Mouse (Mus musculus): ENCODE data around the gene Snrpa. TPM values are rescaled to one million over a fixed set of nuclear protein-coding genes. Genes with fewer than 3 reads are reported as not detected.

Snrpa gene
- polyA plus RNA-seq, 1 experiment from 2014 or later: 82.7 TPM

DNA sequence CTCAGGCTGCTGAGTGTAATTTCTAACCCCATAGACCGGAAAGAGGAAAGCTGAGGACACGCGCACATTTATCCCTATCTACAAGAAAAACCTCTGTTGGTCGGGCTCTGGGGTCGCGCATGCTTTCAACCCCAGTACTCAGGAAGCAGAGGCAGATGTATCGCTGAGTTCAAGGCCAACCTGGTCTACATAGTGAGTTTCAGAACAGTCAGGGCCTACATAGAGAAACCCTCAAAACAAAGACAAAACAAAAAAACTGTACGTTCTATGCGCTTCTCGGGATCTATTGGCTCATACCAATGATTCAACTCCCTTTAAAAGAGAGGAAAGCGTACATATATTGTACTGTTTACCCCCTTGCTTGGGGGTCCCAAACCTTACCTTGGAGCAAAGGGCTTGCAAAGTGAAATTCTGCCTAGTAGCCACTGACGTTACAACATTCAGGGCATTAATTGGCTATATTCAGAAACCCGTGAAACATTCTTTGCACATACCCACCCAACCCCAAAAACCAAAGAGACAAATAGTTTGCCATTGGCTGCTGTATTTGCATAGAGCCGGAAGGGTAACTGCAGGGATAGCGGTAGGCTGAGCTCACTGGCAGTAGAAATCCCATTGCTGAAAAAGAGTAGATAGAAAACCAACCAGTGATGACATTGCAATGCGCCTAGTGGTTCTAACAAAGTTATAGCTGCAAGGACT is 16.7 kb downstream of the Snrpa start:
- no peak for TF ChIP-seq CTCF (IDR thresholded peaks at IDR 0.05; ENCODE audit: low read depth)
- no peak for TF ChIP-seq EP300 (optimal IDR thresholded peaks at IDR 0.05)
- H3K9me3 ChIP-seq (ENCODE audit: control insufficient read depth, low read length): no peaks in the 10 kb centered on the region

DNA sequence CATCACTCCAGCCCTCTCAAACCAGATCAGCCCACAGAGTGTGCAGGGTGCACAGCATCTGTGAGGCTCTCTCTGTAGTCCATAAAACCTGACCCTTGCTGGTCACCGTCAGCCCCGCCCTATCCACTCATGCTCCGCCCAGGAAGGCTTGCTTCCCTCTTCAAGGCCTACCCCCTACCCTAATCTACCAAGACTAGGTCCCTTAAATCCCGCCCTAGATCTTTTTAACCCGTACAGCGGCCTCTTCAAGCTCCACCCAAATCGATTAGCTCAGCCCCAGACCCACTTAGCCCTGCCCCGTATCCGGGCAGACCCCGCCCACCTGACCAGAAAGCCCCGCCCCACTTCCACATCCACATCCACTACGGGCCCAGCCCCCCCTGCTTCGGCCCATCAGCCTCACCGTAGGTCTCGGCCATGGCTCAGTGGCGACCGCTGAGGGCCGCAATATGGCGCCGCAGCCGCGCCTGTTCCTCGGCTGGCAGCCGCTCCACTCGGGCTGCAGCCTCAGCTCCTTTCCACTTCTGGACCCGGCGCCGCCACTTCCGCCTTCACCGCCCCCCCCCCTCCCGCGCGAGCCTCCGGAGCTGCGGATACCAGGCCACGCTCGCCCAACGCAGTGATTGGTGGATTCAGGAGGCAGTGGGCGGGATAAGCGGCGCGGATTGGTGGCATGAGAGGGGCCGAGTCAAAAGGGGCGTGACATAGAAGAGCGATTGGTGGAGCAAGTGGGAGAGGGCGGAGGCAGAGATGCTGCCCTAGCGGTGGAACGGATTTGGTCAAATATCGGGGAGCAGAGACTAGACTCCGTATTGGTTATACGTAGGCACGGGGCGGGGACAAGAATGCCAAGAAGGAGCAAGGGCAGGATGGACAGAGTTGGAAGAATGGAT is 17.5 kb downstream of the Snrpa start, which contains the start of gene Rab4b:
Gene Rab4b (minus strand): TSS at position 573 of the 893 bp plus-strand sequence.
- ATAC-seq (ENCODE audit: low FRiP score, low TSS enrichment) (peak; percentile 98), DNase-seq (ENCODE audit: low spot score) (peak; percentile 100)
- under 1% methylated on average over 50 of the region's 53 CpGs for WGBS
- Histone ChIP-seq H3K27ac (replicated peaks) (peak within 1 kb of the TSS; percentile 93), H3K4me2 (replicated peaks; ENCODE audit: low read depth) (peak within 1 kb of the TSS; percentile 55), H3K36me3 (ENCODE audit: control insufficient read depth, insufficient read depth, low read length) (peaks cover 4% of the 10 kb centered on the region; the same call in 1 of the 2 replicates), H3K9me3 (ENCODE audit: control insufficient read depth, low read length) (no peaks in the 10 kb centered on the region), H3K4me3 (ENCODE audit: low read depth, low read length) (peak within 1 kb of the TSS; percentile 72), H3K4me1 (replicated peaks; ENCODE audit: control insufficient read depth, insufficient read depth) (no peaks in the 10 kb centered on the region; the same call in 1 of the 2 replicates), H3K9ac (ENCODE audit: low read length) (peak within 1 kb of the TSS; percentile 68), H3K27me3 (ENCODE audit: control insufficient read depth, insufficient read depth, low read length) (no peaks in the 10 kb centered on the region)
- TF ChIP-seq EP300 (optimal IDR thresholded peaks at IDR 0.05): peak; percentile 50
- peak; percentile 79 for TF ChIP-seq CTCF (IDR thresholded peaks at IDR 0.05; ENCODE audit: low read depth)

More for the DNA sequence above, 16.7 kb downstream of the Snrpa start:
- H3K4me1 ChIP-seq (replicated peaks; ENCODE audit: control insufficient read depth, insufficient read depth): no peaks in the 10 kb centered on the region; the same call in 1 of the 2 replicates
- ATAC-seq (ENCODE audit: low FRiP score, low TSS enrichment) (no peak), DNase-seq (ENCODE audit: low spot score) (no peak)
- peak overlapping the region; percentile 52 for H3K4me2 ChIP-seq (replicated peaks; ENCODE audit: low read depth)
- peak overlapping the region; percentile 67 for H3K27ac ChIP-seq (replicated peaks)
- peak overlapping the region; percentile 72 for H3K4me3 ChIP-seq (ENCODE audit: low read depth, low read length)
- no peaks in the 10 kb centered on the region for H3K27me3 ChIP-seq (ENCODE audit: control insufficient read depth, insufficient read depth, low read length)
- 0 out of 2 replicates have a peak overlapping the region, but pooled peaks have one; percentile 9 for H3K9ac ChIP-seq (ENCODE audit: low read length)
- H3K36me3 ChIP-seq (ENCODE audit: control insufficient read depth, insufficient read depth, low read length): no peaks in the 10 kb centered on the region; the same call in none of the 2 replicates
- 41% methylated on average over 16 of the region's 16 CpGs for WGBS

DNA sequence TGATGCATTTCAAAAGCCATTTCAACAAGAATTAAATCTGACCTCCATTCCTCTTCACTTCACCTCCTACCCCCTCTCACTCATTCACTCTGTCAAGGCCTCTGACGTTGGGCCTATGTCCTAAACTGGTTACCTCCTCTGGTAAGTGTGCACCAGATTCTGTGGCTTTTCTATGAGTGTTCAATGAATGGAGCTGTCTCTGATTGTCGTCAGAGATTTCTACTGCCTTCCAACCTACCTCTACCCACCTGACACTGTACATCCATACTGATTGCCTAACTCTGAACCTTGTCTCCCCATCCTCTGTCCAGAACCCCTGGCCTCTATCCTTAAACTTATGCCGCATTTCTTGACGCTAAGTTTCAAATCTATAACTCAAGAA is 18.1 kb downstream of the Snrpa start:
- 0 out of 2 replicates have a peak, but pooled peaks have one; percentile 1 for ATAC-seq (ENCODE audit: low FRiP score, low TSS enrichment)
- Histone ChIP-seq H3K4me1 (replicated peaks; ENCODE audit: control insufficient read depth, insufficient read depth) (no peaks in the 10 kb centered on the region; the same call in 1 of the 2 replicates), H3K4me3 (ENCODE audit: low read depth, low read length) (peak overlapping the region; percentile 72), H3K9me3 (ENCODE audit: control insufficient read depth, low read length) (no peaks in the 10 kb centered on the region), H3K4me2 (replicated peaks; ENCODE audit: low read depth) (peak overlapping the region; percentile 55), H3K36me3 (ENCODE audit: control insufficient read depth, insufficient read depth, low read length) (peaks cover 6% of the 10 kb centered on the region; the same call in 1 of the 2 replicates), H3K27me3 (ENCODE audit: control insufficient read depth, insufficient read depth, low read length) (no peaks in the 10 kb centered on the region), H3K27ac (replicated peaks) (peak overlapping the region; percentile 93), H3K9ac (ENCODE audit: low read length) (peak overlapping the region; percentile 68)
- TF ChIP-seq CTCF (IDR thresholded peaks at IDR 0.05; ENCODE audit: low read depth): no peak
- no peak for TF ChIP-seq EP300 (optimal IDR thresholded peaks at IDR 0.05)
- DNase-seq (ENCODE audit: low spot score): no peak
- WGBS: 15% methylated on average over 4 of the region's 4 CpGs

DNA sequence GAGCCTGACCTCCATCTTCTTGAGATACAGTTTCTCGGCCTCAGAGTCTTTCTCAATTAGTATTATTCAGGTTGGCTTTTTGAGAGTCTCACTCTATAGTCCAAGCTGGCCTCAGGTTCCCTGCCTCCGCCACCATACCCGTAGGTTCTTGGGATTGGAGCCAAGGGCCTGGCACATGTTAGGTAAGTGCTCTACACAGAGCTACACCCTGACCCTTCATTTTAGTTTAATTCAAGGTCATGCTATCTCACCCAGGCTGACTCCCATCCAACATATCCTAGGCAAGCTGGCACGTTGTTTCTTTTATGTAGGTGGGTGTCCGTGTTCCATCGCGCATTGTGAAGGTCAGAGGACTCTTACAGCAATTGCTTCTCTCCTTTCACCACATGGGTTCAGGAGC is 21.2 kb downstream of the Snrpa start:
- ATAC-seq (ENCODE audit: low FRiP score, low TSS enrichment) (no peak), DNase-seq (ENCODE audit: low spot score) (no peak)
- H3K4me3 ChIP-seq (ENCODE audit: low read depth, low read length): no peak overlapping the region
- 90% methylated on average over 7 of the region's 7 CpGs for WGBS
- no peak overlapping the region for H3K9ac ChIP-seq (ENCODE audit: low read length)
- H3K4me2 ChIP-seq (replicated peaks; ENCODE audit: low read depth): no peak overlapping the region
- H3K36me3 ChIP-seq (ENCODE audit: control insufficient read depth, insufficient read depth, low read length): peaks cover 10% of the 10 kb centered on the region; the same call in 1 of the 2 replicates
- no peaks in the 10 kb centered on the region; the same call in 1 of the 2 replicates for H3K4me1 ChIP-seq (replicated peaks; ENCODE audit: control insufficient read depth, insufficient read depth)
- H3K27me3 ChIP-seq (ENCODE audit: control insufficient read depth, insufficient read depth, low read length): no peaks in the 10 kb centered on the region
- TF ChIP-seq CTCF (IDR thresholded peaks at IDR 0.05; ENCODE audit: low read depth): no peak
- no peak for TF ChIP-seq EP300 (optimal IDR thresholded peaks at IDR 0.05)
- H3K9me3 ChIP-seq (ENCODE audit: control insufficient read depth, low read length): no peaks in the 10 kb centered on the region
- no peak overlapping the region for H3K27ac ChIP-seq (replicated peaks)

DNA sequence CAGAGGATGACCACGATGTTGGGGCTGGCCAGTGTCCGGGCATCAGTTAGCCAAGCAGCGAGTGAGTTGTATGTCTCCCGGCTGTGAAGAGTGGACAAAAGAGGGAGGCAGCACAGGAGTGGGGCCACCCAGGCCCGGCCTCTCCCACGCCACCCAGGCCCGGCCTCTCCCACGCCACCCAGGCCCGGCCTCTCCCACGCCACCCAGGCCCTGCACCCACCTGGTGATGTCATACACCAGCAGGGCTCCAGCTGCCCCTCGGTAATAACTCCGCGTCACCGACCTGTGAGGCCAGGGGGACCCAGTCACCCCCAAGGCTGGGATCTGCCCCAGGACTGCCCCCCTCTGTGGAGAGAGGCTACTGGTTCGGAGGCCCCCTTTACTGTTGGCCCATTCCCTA is 21.6 kb downstream of the Snrpa start:
- H3K36me3 ChIP-seq (ENCODE audit: control insufficient read depth, insufficient read depth, low read length): peaks cover 10% of the 10 kb centered on the region; the same call in 1 of the 2 replicates
- ATAC-seq (ENCODE audit: low FRiP score, low TSS enrichment) (no peak), DNase-seq (ENCODE audit: low spot score) (no peak)

More for the DNA sequence above, 21.6 kb downstream of the Snrpa start:
- TF ChIP-seq CTCF (IDR thresholded peaks at IDR 0.05; ENCODE audit: low read depth): no peak
- TF ChIP-seq EP300 (optimal IDR thresholded peaks at IDR 0.05): no peak
- H3K4me1 ChIP-seq (replicated peaks; ENCODE audit: control insufficient read depth, insufficient read depth): no peaks in the 10 kb centered on the region; the same call in 1 of the 2 replicates
- no peak overlapping the region for H3K27ac ChIP-seq (replicated peaks)
- no peak overlapping the region for H3K4me2 ChIP-seq (replicated peaks; ENCODE audit: low read depth)
- no peak overlapping the region for H3K9ac ChIP-seq (ENCODE audit: low read length)
- no peak overlapping the region for H3K4me3 ChIP-seq (ENCODE audit: low read depth, low read length)
- H3K9me3 ChIP-seq (ENCODE audit: control insufficient read depth, low read length): no peaks in the 10 kb centered on the region
- H3K27me3 ChIP-seq (ENCODE audit: control insufficient read depth, insufficient read depth, low read length): no peaks in the 10 kb centered on the region
- whole genome bisulfite sequencing: 95% methylated on average over 15 of the region's 15 CpGs
